Mouse (Mus musculus) embryonic facial prominence, embryonic 10.5 days (tissue): ENCODE results near the gene Slc25a11. TPM values are rescaled to one million over a fixed set of nuclear protein-coding genes. Genes with fewer than 3 reads are reported as not detected.

Experiments used
- DNase-seq: peaks from one replicate; pipeline ENCODE4 v3.0.0-alpha.2; 2017; ENCODE audit warnings: low spot score
- H3K27ac ChIP-seq: fragments of 300-500 bp; sonication (generic); replicated peaks from 2 replicates; pipeline ENCODE4 v1.5.1; 2016; ENCODE audit warnings: mild to moderate bottlenecking
- H3K27me3 ChIP-seq: fragments of 300-500 bp; sonication (generic); replicated peaks from 2 replicates; pipeline ENCODE4 v1.6.1; 2016; ENCODE audit warnings: low read depth, mild to moderate bottlenecking; ENCODE audit not compliant: poor library complexity, severe bottlenecking
- H3K36me3 ChIP-seq: fragments of 300-500 bp; sonication (generic); replicated peaks from 2 replicates; pipeline ENCODE4 v1.6.1; 2016; ENCODE audit warnings: mild to moderate bottlenecking, moderate library complexity
- H3K4me1 ChIP-seq: fragments of 300-500 bp; sonication (generic); 2 replicates; pipeline ENCODE4 v1.6.1; 2016
- H3K4me3 ChIP-seq: fragments of 300-500 bp; sonication (generic); 2 replicates; pipeline ENCODE4 v1.5.1; 2016; ENCODE audit warnings: mild to moderate bottlenecking, moderate library complexity
- H3K9me3 ChIP-seq: fragments of 300-500 bp; sonication (generic); 2 replicates; pipeline ENCODE4 v1.6.1; 2016; ENCODE audit warnings: mild to moderate bottlenecking
- WGBS: fragments of 180-500 bp; shearing (Covaris S2); methylation state at CpG from one replicate; pipeline ENCODE4 v1.1.7; 2016; 5-methylcytosine and 5-hydroxymethylcytosine counted together
- polyA plus RNA-seq: library from polyadenylated mRNA; unstranded; fragments of >200 nt; fragmentation: Nextera tagmentation; extraction: Ambion mirVana; gene quantifications from 2 replicates; pipeline ENCODE4 v1.2.1, GENCODE M21; 2016

Slc25a11 gene
- polyA plus RNA-seq, 1 experiment from 2014 or later: 135 TPM

DNA sequence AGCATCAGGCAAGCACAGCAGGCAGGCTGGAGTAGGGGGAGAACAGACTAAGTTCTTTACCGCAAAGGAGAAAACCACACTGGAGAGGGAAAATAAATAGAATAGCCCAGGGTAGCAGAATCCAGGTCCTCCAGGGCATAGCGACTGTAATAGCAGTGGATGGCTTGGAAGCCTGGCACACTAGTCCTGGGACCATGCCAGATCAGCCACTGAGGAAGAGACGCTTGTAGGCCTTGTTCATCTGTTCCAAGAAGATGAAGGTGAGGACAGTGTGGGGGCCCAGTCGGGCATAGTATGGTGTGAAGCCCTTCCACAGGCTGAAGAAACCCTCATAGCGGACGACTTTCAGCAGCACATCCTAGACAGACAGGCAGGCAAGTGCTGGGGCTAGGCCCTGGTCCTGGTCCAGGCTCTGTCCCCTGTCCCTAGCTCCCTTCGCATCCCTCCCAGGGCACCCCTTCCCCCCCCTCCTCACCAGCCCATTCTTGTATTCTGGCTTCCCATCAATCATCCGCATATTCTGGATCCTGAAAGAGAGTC, 2.6 kb downstream of the Slc25a11 start:
- 93% methylated on average over 8 of the region's 8 CpGs for WGBS

DNA sequence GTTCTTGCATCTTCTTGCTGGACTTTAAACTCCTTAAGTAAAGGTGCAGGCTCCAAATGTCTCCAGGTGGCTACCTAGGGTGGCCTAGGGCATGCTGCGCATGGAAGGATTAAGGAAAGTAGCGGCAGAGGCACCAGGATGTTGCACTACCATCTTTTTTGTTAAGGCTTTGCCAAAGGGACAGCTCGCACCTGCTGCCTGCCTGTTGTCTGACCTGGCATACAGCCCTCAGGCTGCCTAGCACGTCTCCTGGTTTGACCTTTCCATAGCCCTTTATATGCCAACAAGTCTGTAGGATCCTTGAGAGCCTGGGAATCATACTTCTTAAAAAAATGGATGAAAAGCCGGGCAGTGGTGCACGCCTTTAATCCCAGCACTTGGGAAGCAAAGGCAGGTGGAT, 4.2 kb downstream of the Slc25a11 start:
- Histone ChIP-seq H3K9me3 (no peaks in the 10 kb centered on the region), H3K27me3 (no peaks in the 10 kb centered on the region), H3K4me3 (0 out of 2 replicates have a peak overlapping the region, but pooled peaks have one; percentile 4), H3K27ac (no peak overlapping the region), H3K36me3 (peaks cover 35% of the 10 kb centered on the region), H3K4me1 (peaks cover 22% of the 10 kb centered on the region)
- no peak for DNase-seq
- WGBS: 91% methylated on average over 6 of the region's 6 CpGs

More for the DNA sequence above, 2.6 kb downstream of the Slc25a11 start:
- DNase-seq: no peak
- Histone ChIP-seq H3K4me3 (peak overlapping the region; percentile 11; the same call in 1 of the 2 replicates), H3K4me1 (peaks cover 38% of the 10 kb centered on the region), H3K9me3 (no peaks in the 10 kb centered on the region), H3K27me3 (no peaks in the 10 kb centered on the region), H3K36me3 (peaks cover 49% of the 10 kb centered on the region), H3K27ac (no peak overlapping the region)

DNA sequence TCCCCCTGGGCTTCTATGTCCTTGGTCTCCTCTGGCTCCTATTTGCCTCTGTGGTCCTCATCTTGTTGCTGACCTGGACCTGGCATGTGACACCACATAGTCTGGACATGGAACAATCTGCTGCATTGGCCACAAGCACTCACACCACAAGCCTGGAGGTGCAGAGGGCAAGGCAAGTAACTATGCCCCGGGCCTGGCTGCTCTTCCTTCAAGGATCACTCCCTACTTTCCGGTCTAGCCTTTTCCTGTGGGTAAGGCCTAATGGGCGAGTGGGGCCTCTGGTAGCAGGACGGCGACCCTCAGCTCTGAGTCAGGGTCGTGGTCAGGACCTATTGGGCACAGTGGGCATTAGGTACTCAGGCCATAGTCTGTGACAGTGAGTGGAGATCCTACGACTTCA, 6.0 kb downstream of the Slc25a11 start:
- no peaks in the 10 kb centered on the region for H3K9me3 ChIP-seq
- H3K27me3 ChIP-seq: no peaks in the 10 kb centered on the region
- H3K27ac ChIP-seq: no peak overlapping the region
- no peak for DNase-seq
- WGBS: 86% methylated on average over 7 of the region's 7 CpGs
- peaks cover 35% of the 10 kb centered on the region for H3K36me3 ChIP-seq
- peaks cover 13% of the 10 kb centered on the region for H3K4me1 ChIP-seq
- no peak overlapping the region for H3K4me3 ChIP-seq

DNA sequence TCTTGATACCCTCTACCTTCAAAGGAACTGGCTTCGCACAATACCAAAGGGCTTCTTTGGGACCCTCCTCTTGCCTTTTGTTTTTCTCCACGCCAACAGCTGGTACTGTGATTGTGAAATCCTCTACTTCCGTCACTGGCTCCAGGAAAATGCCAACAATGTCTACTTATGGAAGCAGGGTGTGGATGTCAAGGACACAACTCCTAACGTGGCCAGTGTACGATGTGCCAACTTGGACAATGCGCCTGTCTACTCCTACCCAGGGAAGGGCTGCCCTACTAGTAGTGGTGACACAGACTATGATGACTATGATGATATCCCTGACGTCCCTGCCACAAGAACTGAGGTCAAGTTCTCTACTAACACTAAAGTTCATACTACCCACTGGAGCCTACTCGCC, 7.3 kb downstream of the Slc25a11 start:
- no peaks in the 10 kb centered on the region for H3K9me3 ChIP-seq
- H3K27ac ChIP-seq: no peak overlapping the region
- no peak overlapping the region for H3K4me3 ChIP-seq
- WGBS: 85% methylated on average over 8 of the region's 8 CpGs
- no peaks in the 10 kb centered on the region for H3K4me1 ChIP-seq
- DNase-seq: no peak
- no peaks in the 10 kb centered on the region for H3K27me3 ChIP-seq
- peaks cover 25% of the 10 kb centered on the region for H3K36me3 ChIP-seq

DNA sequence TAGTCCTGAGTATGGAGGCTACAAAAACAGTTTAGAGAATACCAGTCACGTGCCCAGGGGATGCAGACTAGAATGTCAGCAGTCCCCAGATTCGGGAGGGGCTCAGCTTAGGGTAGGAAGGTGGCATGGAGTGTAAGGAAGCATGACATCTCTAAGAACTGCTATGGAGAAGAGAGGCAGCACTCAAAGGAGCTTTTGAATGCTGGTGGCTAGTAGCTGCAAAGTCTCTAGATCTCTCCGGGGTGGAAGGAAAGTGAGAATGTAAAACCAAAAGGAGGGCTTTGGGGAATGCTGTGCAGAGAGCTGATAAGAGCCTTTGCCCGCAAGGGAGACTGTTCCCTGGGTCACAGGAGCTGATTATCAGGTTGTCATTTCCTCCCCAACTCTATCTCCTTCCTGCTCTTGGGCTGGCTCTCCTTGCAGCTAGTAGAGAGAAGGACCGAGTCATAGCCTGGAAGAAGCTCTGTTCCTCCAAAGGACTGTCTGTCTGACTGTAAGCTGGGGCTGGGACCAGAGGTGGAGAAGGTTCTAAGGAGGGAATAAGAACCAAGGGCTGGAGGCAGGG, 8.5 kb downstream of the Slc25a11 start, which contains the start of gene Gp1ba:
Gene Gp1ba, plus strand, starts transcription at position 409 of the 565 bp plus-strand sequence.
- Histone ChIP-seq H3K36me3 (peaks cover 14% of the 10 kb centered on the region), H3K27me3 (no peaks in the 10 kb centered on the region), H3K4me3 (no peak within 1 kb of the TSS), H3K4me1 (no peaks in the 10 kb centered on the region), H3K9me3 (no peaks in the 10 kb centered on the region), H3K27ac (no peak within 1 kb of the TSS)
- DNase-seq: no peak
- 57% methylated on average over 5 of the region's 5 CpGs for WGBS

DNA sequence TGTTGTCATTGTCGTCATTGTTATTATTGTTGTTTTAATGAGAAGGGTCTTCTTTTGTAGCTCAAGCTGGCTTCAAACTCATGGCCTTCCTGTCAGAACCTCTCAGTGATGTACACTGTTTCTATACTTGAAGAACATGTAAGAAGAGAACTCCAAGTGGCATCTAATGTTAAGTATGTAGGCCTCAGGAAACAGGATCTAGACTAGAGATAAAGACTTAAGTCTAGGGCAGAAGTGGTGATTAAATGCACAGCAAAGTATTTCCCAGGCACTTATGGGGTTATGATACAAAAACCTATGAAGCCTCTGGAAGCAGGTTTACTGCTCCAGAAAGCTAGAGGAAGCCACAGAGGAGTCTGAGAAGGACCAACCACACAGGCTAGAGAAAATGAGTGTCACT, 9.0 kb downstream of the Slc25a11 start:
- H3K4me1 ChIP-seq: no peaks in the 10 kb centered on the region
- no peaks in the 10 kb centered on the region for H3K27me3 ChIP-seq
- H3K36me3 ChIP-seq: peaks cover 9% of the 10 kb centered on the region
- 94% methylated on average over 1 of the region's 1 CpGs for WGBS
- no peaks in the 10 kb centered on the region for H3K9me3 ChIP-seq
- no peak overlapping the region for H3K27ac ChIP-seq
- H3K4me3 ChIP-seq: no peak overlapping the region
- no peak for DNase-seq

DNA sequence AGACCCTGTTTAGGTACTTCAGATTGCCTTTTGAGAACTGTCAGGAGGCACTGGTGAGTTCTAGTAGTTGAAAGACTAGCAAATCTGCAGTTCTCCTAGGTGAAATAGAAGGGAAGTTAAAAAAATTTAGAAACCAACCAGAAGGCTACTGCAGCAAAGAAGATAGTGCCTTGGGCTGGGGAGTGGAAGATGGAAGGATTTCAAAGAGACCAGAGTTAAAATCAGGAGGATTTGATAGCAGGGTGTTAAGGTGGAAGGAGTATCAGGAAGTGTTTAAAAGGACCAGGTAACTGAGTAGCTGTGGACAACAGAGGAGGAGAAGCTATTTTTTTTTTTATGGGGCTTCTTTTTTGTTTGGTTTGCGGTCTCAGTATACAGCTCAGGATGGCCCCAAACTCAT, 9.5 kb downstream of the Slc25a11 start:
- DNase-seq: no peak
- Histone ChIP-seq H3K9me3 (no peaks in the 10 kb centered on the region), H3K27ac (no peak overlapping the region), H3K36me3 (peaks cover 4% of the 10 kb centered on the region), H3K4me3 (no peak overlapping the region), H3K4me1 (no peaks in the 10 kb centered on the region), H3K27me3 (no peaks in the 10 kb centered on the region)
- whole genome bisulfite sequencing: 94% methylated on average over 1 of the region's 1 CpGs

DNA sequence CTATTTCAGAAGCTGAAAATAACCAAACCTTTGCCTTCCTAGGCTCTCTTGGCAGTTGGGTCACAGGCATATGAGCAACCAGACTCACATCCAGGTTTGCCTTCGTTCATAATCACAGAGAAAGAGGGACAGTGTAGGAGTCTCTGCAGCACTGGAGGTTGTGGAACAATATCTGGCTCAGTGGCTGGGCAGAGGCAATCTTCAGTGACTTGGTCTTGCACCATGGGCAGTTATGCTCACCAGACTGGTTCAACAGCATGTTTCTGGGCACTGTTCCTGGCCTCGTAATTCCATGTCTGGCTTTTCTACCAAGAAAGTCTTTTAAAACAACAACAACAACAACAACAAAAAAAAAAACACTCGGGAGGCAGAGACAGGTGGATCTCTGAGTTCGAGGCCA, 11.7 kb downstream of the Slc25a11 start:
- WGBS: 83% methylated on average over 4 of the region's 4 CpGs
- DNase-seq: no peak
- no peak overlapping the region for H3K27ac ChIP-seq

DNA sequence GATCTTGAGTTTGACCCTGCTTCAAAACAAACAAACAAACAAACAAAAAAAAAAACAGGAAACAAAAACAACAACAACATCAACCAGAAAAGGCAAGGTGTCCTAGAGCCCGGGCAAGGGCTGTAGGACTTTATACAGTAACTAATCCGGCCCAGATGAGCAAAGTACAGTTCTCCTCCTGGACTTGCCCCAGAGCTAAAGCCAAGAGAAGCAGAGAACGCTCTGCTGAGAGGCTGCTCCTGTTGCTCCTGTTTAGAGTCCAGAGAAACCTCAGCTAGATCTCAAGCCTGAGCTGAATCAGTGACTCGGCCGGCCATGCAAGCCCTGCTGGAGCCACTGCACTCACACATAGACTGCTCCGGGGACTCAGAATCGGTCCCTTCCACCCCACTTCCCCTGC, 17.1 kb downstream of the Slc25a11 start:
- H3K4me1 ChIP-seq: no peaks in the 10 kb centered on the region
- H3K27me3 ChIP-seq: no peaks in the 10 kb centered on the region
- DNase-seq: no peak
- no peaks in the 10 kb centered on the region for H3K36me3 ChIP-seq
- 74% methylated on average over 7 of the region's 7 CpGs for WGBS
- H3K9me3 ChIP-seq: no peaks in the 10 kb centered on the region
- no peak overlapping the region for H3K27ac ChIP-seq
- no peak overlapping the region for H3K4me3 ChIP-seq

More for the DNA sequence above, 11.7 kb downstream of the Slc25a11 start:
- H3K27me3 ChIP-seq: no peaks in the 10 kb centered on the region
- H3K4me3 ChIP-seq: no peak overlapping the region
- no peaks in the 10 kb centered on the region for H3K36me3 ChIP-seq
- H3K9me3 ChIP-seq: no peaks in the 10 kb centered on the region
- H3K4me1 ChIP-seq: no peaks in the 10 kb centered on the region

DNA sequence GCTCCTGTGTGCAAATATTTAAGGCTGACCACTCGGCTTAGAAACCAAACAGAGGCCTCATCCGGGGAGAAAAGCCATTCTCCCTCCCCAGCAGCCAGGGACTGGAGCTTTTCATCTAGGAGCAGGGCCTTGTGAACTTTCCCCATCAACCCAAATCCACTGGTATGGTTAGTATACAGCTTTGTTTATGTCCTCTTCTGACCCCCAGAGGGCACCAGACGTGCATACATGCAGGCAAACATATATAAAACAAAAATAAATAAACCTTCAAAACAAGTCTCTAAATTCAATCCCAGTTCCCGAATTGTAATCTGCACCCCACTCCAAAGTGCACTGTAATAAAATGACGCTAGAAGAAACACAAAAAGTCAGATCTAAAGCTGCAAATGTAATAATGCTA, 17.7 kb downstream of the Slc25a11 start:
- Histone ChIP-seq H3K27ac (no peak overlapping the region), H3K36me3 (no peaks in the 10 kb centered on the region), H3K4me3 (no peak overlapping the region), H3K9me3 (no peaks in the 10 kb centered on the region), H3K27me3 (no peaks in the 10 kb centered on the region), H3K4me1 (no peaks in the 10 kb centered on the region)
- WGBS: 57% methylated on average over 5 of the region's 5 CpGs
- DNase-seq: no peak

DNA sequence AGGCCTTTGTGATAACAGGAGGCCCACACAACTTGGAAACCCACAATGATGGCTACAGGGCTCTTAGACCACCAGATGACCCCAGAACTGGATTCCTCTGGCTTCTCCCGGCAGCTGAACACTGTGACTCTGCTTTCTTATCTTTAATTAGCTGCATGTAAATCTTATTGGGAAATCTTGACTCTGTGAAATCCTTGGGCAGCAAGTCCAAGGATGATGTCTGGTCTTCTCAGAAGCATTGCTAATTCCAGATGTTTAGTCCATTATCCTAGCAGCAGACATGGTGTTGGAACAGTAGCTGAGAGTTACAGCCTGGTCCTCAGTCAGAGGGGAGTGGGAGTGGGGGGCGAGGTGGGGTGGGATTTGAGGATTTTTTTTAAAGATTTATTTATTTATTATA, 18.8 kb downstream of the Slc25a11 start:
- H3K27ac ChIP-seq: no peak overlapping the region
- no peaks in the 10 kb centered on the region for H3K9me3 ChIP-seq
- no peaks in the 10 kb centered on the region for H3K36me3 ChIP-seq
- DNase-seq: no peak
- no peaks in the 10 kb centered on the region for H3K27me3 ChIP-seq
- no peak overlapping the region for H3K4me3 ChIP-seq
- no peaks in the 10 kb centered on the region for H3K4me1 ChIP-seq
- WGBS: 75% methylated on average over 2 of the region's 2 CpGs

DNA sequence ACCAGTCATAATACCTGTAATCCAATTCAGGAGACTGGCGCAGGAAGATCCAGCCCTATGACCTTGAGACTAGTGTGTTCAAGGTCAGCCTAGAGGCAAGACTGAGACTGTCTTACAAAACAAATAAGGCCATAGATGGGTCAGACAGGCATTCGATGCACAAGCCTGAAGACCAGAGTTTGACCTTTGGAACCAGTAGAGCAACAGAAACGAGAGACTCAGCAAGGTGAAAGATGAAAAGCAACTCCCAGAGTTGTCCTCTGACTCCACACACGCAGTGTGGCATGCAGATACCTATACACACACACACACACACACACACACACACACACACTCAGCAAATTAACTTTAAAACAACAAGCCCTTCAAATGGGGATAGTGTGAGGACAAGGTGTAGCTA, 20.4 kb downstream of the Slc25a11 start:
- Histone ChIP-seq H3K27me3 (no peaks in the 10 kb centered on the region), H3K4me3 (no peak overlapping the region), H3K27ac (no peak overlapping the region), H3K9me3 (no peaks in the 10 kb centered on the region), H3K36me3 (no peaks in the 10 kb centered on the region), H3K4me1 (no peaks in the 10 kb centered on the region)
- 73% methylated on average over 4 of the region's 4 CpGs for whole genome bisulfite sequencing
- no peak for DNase-seq

DNA sequence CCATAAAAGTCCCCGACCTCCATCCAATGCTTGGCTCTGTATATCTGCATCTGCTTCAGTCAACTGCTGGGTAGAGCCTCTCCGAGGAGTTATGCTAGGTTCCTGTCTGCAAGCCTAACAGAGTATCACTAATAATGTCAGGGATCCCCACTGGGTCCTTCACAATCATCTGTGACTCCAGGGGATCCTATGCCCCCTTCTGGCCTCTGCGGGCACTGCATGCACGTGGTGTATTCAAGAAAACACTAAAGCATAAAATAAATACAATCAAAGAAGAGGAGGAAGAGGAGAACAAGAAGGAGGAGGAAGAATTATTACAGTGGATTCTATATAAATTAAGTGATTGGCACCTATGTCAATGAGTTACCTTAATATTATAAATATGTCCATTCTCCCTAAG, 21.8 kb downstream of the Slc25a11 start:
- 54% methylated on average over 4 of the region's 4 CpGs for WGBS
- Histone ChIP-seq H3K27ac (no peak overlapping the region), H3K4me1 (no peaks in the 10 kb centered on the region), H3K36me3 (no peaks in the 10 kb centered on the region), H3K9me3 (no peaks in the 10 kb centered on the region), H3K27me3 (no peaks in the 10 kb centered on the region), H3K4me3 (no peak overlapping the region)
- peak; percentile 74 for DNase-seq
